Mouse (Mus musculus): ENCODE measurements around the gene Sap30bp. TPM values are rescaled to one million over a fixed set of nuclear protein-coding genes. Genes with fewer than 3 reads are reported as not detected.
A peak's percentile ranks its signal among the peaks of the same experiment; 100 is the strongest.

Sap30bp gene
- polyA plus RNA-seq, 1 experiment = 51.1 TPM

- Histone ChIP-seq H3K36me3 (ENCODE audit: control insufficient read depth, insufficient read depth, low read length, poor library complexity, severe bottlenecking) (0 out of 2 replicates have a peak, but pooled peaks cover 3% of the 10 kb centered on the region), H3K4me1 (ENCODE audit: control insufficient read depth, insufficient read depth, low read length) (no peaks in the 10 kb centered on the region), H3K27ac (ENCODE audit: insufficient read depth, low read length) (no peak overlapping the region), H3K27me3 (ENCODE audit: control insufficient read depth, insufficient read depth, low read length, poor library complexity, severe bottlenecking) (no peaks in the 10 kb centered on the region), H3K9me3 (replicated peaks; ENCODE audit: control insufficient read depth, insufficient read depth, low read length, poor library complexity, severe bottlenecking) (no peaks in the 10 kb centered on the region), H3K9ac (ENCODE audit: low read depth, poor library complexity, severe bottlenecking) (no peak overlapping the region), H3K4me3 (ENCODE audit: low read depth, low read length) (no peak overlapping the region)
- TF ChIP-seq EP300 (IDR thresholded peaks at IDR 0.05; ENCODE audit: insufficient read depth, low read depth, low read length) (no peak), CTCF (IDR thresholded peaks at IDR 0.05; ENCODE audit: low read depth, low read length) (no peak), POLR2A (IDR thresholded peaks at IDR 0.05; ENCODE audit: insufficient read depth, low read length) (no peak)
Observed at GRCm38 (mm10) chr11:115920110-115920818, 12.8 kb upstream of the Sap30bp start.

GRCm38 (mm10) chr11:115921986-115922385, 11.1 kb upstream of the Sap30bp start:
- Histone ChIP-seq H3K9me3 (replicated peaks; ENCODE audit: control insufficient read depth, insufficient read depth, low read length, poor library complexity, severe bottlenecking) (no peaks in the 10 kb centered on the region), H3K4me1 (ENCODE audit: control insufficient read depth, insufficient read depth, low read length) (no peaks in the 10 kb centered on the region), H3K27me3 (ENCODE audit: control insufficient read depth, insufficient read depth, low read length, poor library complexity, severe bottlenecking) (no peaks in the 10 kb centered on the region), H3K36me3 (ENCODE audit: control insufficient read depth, insufficient read depth, low read length, poor library complexity, severe bottlenecking) (peaks cover 2% of the 10 kb centered on the region; the same call in 1 of the 2 replicates), H3K27ac (ENCODE audit: insufficient read depth, low read length) (no peak overlapping the region), H3K4me3 (ENCODE audit: low read depth, low read length) (no peak overlapping the region), H3K9ac (ENCODE audit: low read depth, poor library complexity, severe bottlenecking) (no peak overlapping the region)
- TF ChIP-seq POLR2A (IDR thresholded peaks at IDR 0.05; ENCODE audit: insufficient read depth, low read length) (no peak), EP300 (IDR thresholded peaks at IDR 0.05; ENCODE audit: insufficient read depth, low read depth, low read length) (no peak), CTCF (IDR thresholded peaks at IDR 0.05; ENCODE audit: low read depth, low read length) (no peak)

GRCm38 (mm10) chr11:115929031-115929430, 4.1 kb upstream of the Sap30bp start:
- Histone ChIP-seq H3K4me3 (ENCODE audit: low read depth, low read length) (no peak overlapping the region), H3K27ac (ENCODE audit: insufficient read depth, low read length) (no peak overlapping the region), H3K27me3 (ENCODE audit: control insufficient read depth, insufficient read depth, low read length, poor library complexity, severe bottlenecking) (no peaks in the 10 kb centered on the region), H3K9me3 (replicated peaks; ENCODE audit: control insufficient read depth, insufficient read depth, low read length, poor library complexity, severe bottlenecking) (no peaks in the 10 kb centered on the region), H3K4me1 (ENCODE audit: control insufficient read depth, insufficient read depth, low read length) (no peaks in the 10 kb centered on the region), H3K36me3 (ENCODE audit: control insufficient read depth, insufficient read depth, low read length, poor library complexity, severe bottlenecking) (peaks cover 4% of the 10 kb centered on the region; the same call in 1 of the 2 replicates), H3K9ac (ENCODE audit: low read depth, poor library complexity, severe bottlenecking) (no peak overlapping the region)
- TF ChIP-seq POLR2A (IDR thresholded peaks at IDR 0.05; ENCODE audit: insufficient read depth, low read length) (no peak), EP300 (IDR thresholded peaks at IDR 0.05; ENCODE audit: insufficient read depth, low read depth, low read length) (no peak), CTCF (IDR thresholded peaks at IDR 0.05; ENCODE audit: low read depth, low read length) (no peak)

GRCm38 (mm10) chr11:115929818-115930217, 3.3 kb upstream of the Sap30bp start:
- no peak overlapping the region for H3K4me3 ChIP-seq (ENCODE audit: low read depth, low read length)
- no peak overlapping the region for H3K9ac ChIP-seq (ENCODE audit: low read depth, poor library complexity, severe bottlenecking)
- peaks cover 4% of the 10 kb centered on the region; the same call in 1 of the 2 replicates for H3K36me3 ChIP-seq (ENCODE audit: control insufficient read depth, insufficient read depth, low read length, poor library complexity, severe bottlenecking)
- H3K9me3 ChIP-seq (replicated peaks; ENCODE audit: control insufficient read depth, insufficient read depth, low read length, poor library complexity, severe bottlenecking) = no peaks in the 10 kb centered on the region
- H3K27me3 ChIP-seq (ENCODE audit: control insufficient read depth, insufficient read depth, low read length, poor library complexity, severe bottlenecking) = no peaks in the 10 kb centered on the region
- no peak overlapping the region for H3K27ac ChIP-seq (ENCODE audit: insufficient read depth, low read length)
- no peaks in the 10 kb centered on the region for H3K4me1 ChIP-seq (ENCODE audit: control insufficient read depth, insufficient read depth, low read length)
- TF ChIP-seq EP300 (IDR thresholded peaks at IDR 0.05; ENCODE audit: insufficient read depth, low read depth, low read length) (no peak), CTCF (IDR thresholded peaks at IDR 0.05; ENCODE audit: low read depth, low read length) (no peak), POLR2A (IDR thresholded peaks at IDR 0.05; ENCODE audit: insufficient read depth, low read length) (no peak)

- Histone ChIP-seq H3K4me1 (ENCODE audit: control insufficient read depth, insufficient read depth, low read length) (no peaks in the 10 kb centered on the region), H3K27ac (ENCODE audit: insufficient read depth, low read length) (no peak overlapping the region), H3K36me3 (ENCODE audit: control insufficient read depth, insufficient read depth, low read length, poor library complexity, severe bottlenecking) (peaks cover 14% of the 10 kb centered on the region), H3K9me3 (replicated peaks; ENCODE audit: control insufficient read depth, insufficient read depth, low read length, poor library complexity, severe bottlenecking) (no peaks in the 10 kb centered on the region), H3K4me3 (ENCODE audit: low read depth, low read length) (no peak overlapping the region), H3K9ac (ENCODE audit: low read depth, poor library complexity, severe bottlenecking) (no peak overlapping the region), H3K27me3 (ENCODE audit: control insufficient read depth, insufficient read depth, low read length, poor library complexity, severe bottlenecking) (no peaks in the 10 kb centered on the region)
- no peak for TF ChIP-seq POLR2A (IDR thresholded peaks at IDR 0.05; ENCODE audit: insufficient read depth, low read length)
- no peak for TF ChIP-seq CTCF (IDR thresholded peaks at IDR 0.05; ENCODE audit: low read depth, low read length)
- no peak for TF ChIP-seq EP300 (IDR thresholded peaks at IDR 0.05; ENCODE audit: insufficient read depth, low read depth, low read length)
Observed at GRCm38 (mm10) chr11:115931235-115931634, 1.8 kb upstream of the Sap30bp start.

- no peak for TF ChIP-seq POLR2A (IDR thresholded peaks at IDR 0.05; ENCODE audit: insufficient read depth, low read length)
- no peak for TF ChIP-seq CTCF (IDR thresholded peaks at IDR 0.05; ENCODE audit: low read depth, low read length)
- no peak for TF ChIP-seq EP300 (IDR thresholded peaks at IDR 0.05; ENCODE audit: insufficient read depth, low read depth, low read length)
- peaks cover 29% of the 10 kb centered on the region for H3K36me3 ChIP-seq (ENCODE audit: control insufficient read depth, insufficient read depth, low read length, poor library complexity, severe bottlenecking)
- H3K27me3 ChIP-seq (ENCODE audit: control insufficient read depth, insufficient read depth, low read length, poor library complexity, severe bottlenecking) = no peaks in the 10 kb centered on the region
- H3K27ac ChIP-seq (ENCODE audit: insufficient read depth, low read length) = no peak overlapping the region
- H3K9ac ChIP-seq (ENCODE audit: low read depth, poor library complexity, severe bottlenecking) = peak overlapping the region; percentile 78
- H3K4me3 ChIP-seq (ENCODE audit: low read depth, low read length) = peak overlapping the region; percentile 97
- no peaks in the 10 kb centered on the region for H3K9me3 ChIP-seq (replicated peaks; ENCODE audit: control insufficient read depth, insufficient read depth, low read length, poor library complexity, severe bottlenecking)
- H3K4me1 ChIP-seq (ENCODE audit: control insufficient read depth, insufficient read depth, low read length) = no peaks in the 10 kb centered on the region
Observed at GRCm38 (mm10) chr11:115933747-115934110, 647 bp downstream of the Sap30bp start.
